Mouse (Mus musculus): ENCODE measurements around the gene Man2a2.

GRCm38 (mm10) chr7:80418036-80418435 is 46.9 kb upstream of the Man2a2 start:
- TF ChIP-seq CTCF (IDR thresholded peaks at IDR 0.05; ENCODE audit: low read depth) (no peak), EP300 (IDR thresholded peaks at IDR 0.05; ENCODE audit: low read depth) (no peak)

Data from liver, embryonic 14.5 days (tissue).